Mouse (Mus musculus) intestine, embryonic 15.5 days (tissue): ENCODE measurements around the gene Wdpcp. TPM values are rescaled to one million over a fixed set of nuclear protein-coding genes. Genes with fewer than 3 reads are reported as not detected.
A peak's percentile ranks its signal among the peaks of the same experiment; 100 is the strongest.

Experiments used
- ATAC-seq: fragments of 200-750 bp; cut with Nextera tagmentation; 2 replicates; pipeline ENCODE4 v1.8.0; 2017; ENCODE audit warnings: moderate TSS enrichment, moderate library complexity
- H3K27ac ChIP-seq: fragments of 300-500 bp; sonication (generic); 2 replicates; pipeline ENCODE4 v1.5.1; 2015; ENCODE audit warnings: mild to moderate bottlenecking, inconsistent platforms
- H3K27me3 ChIP-seq: fragments of 300-500 bp; sonication (generic); replicated peaks from 2 replicates; pipeline ENCODE4 v1.6.1; 2015; ENCODE audit warnings: inconsistent platforms
- H3K36me3 ChIP-seq: fragments of 300-500 bp; sonication (generic); 2 replicates; pipeline ENCODE4 v1.6.1; 2015; ENCODE audit warnings: inconsistent platforms
- H3K4me1 ChIP-seq: fragments of 300-500 bp; sonication (generic); replicated peaks from 2 replicates; pipeline ENCODE4 v1.6.1; 2015; ENCODE audit warnings: inconsistent platforms
- H3K4me2 ChIP-seq: fragments of 300-500 bp; sonication (generic); replicated peaks from 2 replicates; pipeline ENCODE4 v1.6.1; 2015; ENCODE audit warnings: mild to moderate bottlenecking, inconsistent platforms
- H3K4me3 ChIP-seq: fragments of 300-500 bp; sonication (generic); replicated peaks from 2 replicates; pipeline ENCODE4 v1.5.1; 2015; ENCODE audit warnings: inconsistent platforms
- H3K9ac ChIP-seq: fragments of 300-500 bp; sonication (generic); 2 replicates; pipeline ENCODE4 v1.6.1; 2015; ENCODE audit warnings: inconsistent platforms
- H3K9me3 ChIP-seq: fragments of 300-500 bp; sonication (generic); 2 replicates; pipeline ENCODE4 v1.6.1; 2016; ENCODE audit warnings: inconsistent platforms
- WGBS: fragments of 180-500 bp; shearing (Covaris S2); methylation state at CpG from one replicate; pipeline ENCODE4 v1.1.7; 2015; 5-methylcytosine and 5-hydroxymethylcytosine counted together
- polyA plus RNA-seq: library from polyadenylated mRNA; unstranded; fragments of >200 nt; fragmentation: Nextera tagmentation; extraction: Ambion mirVana; gene quantifications from 2 replicates; pipeline ENCODE4 v1.2.1, GENCODE M21; 2015

Wdpcp gene
- polyA plus RNA-seq, 1 experiment from 2014 or later: 6.1 TPM

DNA sequence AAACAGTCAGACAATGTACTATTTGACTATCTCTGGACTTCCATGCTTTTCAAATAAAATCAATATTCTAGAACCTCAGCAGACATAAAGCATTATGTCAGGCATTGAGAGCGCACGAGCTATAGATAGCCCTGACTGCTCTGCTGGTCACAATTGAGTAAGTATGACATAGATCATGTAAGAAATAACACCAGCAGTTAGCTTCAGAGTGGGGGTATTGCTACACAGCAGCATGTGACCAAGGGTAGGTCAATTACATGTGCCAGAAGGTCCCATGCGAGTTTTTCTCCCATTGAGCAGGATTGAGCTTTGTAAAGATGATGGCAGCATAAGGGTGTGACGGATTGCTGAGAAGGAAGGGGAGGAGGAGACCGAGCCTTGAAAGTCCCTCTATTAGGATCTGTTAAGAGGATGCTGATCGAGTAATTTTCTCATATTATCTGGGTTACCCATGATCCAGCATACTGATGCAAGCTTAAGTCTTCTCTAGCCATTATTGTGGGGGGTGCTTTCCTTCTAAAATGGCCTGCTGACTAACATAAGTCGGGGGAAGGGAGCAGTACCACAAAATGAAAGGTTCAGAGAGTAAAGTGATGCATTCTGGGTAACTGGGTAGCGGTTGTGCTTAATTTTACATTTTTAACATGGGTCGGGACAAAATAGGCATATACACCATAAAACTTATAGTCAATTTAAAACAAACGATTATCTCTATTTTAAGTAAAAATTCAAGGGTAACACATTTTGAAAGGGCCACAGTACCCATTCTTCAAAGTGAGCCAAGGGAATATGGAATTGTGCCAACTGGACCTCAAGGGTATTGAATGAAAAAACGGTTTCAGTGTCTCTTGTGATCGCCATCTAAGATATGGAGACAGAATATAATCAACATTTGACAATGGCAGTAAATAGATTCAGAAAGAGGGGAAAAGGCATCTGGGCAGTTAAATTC, 21.5 kb upstream of the Wdpcp start:
- peak; percentile 67 for ATAC-seq
- H3K36me3 ChIP-seq: no peaks in the 10 kb centered on the region
- no peak overlapping the region for H3K4me3 ChIP-seq
- H3K4me2 ChIP-seq: no peak overlapping the region
- no peaks in the 10 kb centered on the region for H3K27me3 ChIP-seq
- H3K9ac ChIP-seq: no peak overlapping the region
- H3K9me3 ChIP-seq: no peaks in the 10 kb centered on the region
- H3K27ac ChIP-seq: no peak overlapping the region
- H3K4me1 ChIP-seq: 0 out of 2 replicates have a peak, but pooled peaks cover 3% of the 10 kb centered on the region
- 83% methylated on average over 12 of the region's 12 CpGs for WGBS

DNA sequence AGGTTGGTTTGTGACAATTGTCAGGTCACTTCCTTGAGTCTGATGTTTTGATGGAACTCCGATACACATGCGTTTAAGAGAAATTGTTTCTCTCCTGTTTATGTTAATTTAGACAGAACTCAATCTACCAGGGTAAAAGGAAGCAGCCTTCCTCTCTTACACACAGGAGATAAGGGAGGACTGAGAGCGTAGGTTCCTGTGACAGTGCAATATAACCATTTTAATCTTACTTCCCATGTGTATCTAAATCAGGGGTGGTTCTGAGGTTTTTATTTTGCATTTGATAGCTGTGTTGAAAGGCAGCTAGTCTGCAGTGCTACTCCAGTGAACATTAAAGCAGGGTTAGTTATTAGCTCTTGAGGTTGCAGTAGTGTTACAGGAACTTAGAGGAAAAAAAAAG, 20.0 kb upstream of the Wdpcp start:
- Histone ChIP-seq H3K9ac (no peak overlapping the region), H3K4me1 (0 out of 2 replicates have a peak, but pooled peaks cover 3% of the 10 kb centered on the region), H3K36me3 (no peaks in the 10 kb centered on the region), H3K4me2 (no peak overlapping the region), H3K27me3 (no peaks in the 10 kb centered on the region), H3K4me3 (no peak overlapping the region), H3K9me3 (no peaks in the 10 kb centered on the region), H3K27ac (no peak overlapping the region)
- 62% methylated on average over 3 of the region's 3 CpGs for WGBS
- peak; percentile 41; the same call in 1 of the 2 replicates for ATAC-seq

DNA sequence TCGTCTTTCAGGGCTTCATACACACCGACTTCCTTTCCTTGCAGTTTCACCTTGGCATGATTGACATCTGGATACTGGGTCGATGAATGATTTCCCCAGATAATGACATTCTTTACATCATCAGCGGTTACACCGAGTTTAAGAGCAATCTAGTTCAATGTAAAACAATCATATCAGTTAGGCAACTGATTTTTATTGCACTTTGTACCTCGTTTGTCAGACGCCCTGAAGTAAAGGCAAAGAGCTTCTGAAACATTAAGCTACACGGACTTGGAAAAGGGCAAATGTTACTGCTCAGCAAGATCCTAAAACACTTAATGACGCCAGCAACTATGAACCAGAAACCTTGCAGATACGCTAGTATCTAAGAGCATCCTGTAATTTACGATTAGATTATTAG, 12.3 kb upstream of the Wdpcp start:
- Histone ChIP-seq H3K36me3 (peaks cover 22% of the 10 kb centered on the region), H3K4me3 (no peak overlapping the region), H3K27ac (no peak overlapping the region), H3K9ac (no peak overlapping the region), H3K4me1 (no peaks in the 10 kb centered on the region), H3K27me3 (no peaks in the 10 kb centered on the region), H3K4me2 (no peak overlapping the region), H3K9me3 (no peaks in the 10 kb centered on the region)
- peak; percentile 70 for ATAC-seq
- WGBS: 60% methylated on average over 11 of the region's 11 CpGs

DNA sequence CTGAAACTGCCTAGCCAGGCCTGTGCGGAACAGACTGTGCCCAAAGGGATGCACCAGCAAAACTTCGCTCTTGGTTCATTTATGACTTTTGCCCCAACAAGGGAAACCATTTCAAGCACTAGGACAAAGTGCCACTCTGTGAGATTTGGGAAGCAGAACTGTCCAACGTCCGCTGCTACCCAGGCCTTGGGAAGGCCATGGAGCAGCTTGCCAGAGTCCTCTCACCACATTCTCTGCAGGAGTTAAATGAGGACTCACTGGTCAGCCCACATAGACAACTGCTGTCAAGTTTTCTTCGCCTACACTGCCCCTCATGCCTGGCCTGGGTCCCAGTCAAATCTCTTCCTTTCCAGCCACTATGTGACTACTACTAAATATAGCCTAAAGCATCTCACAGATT, 10.7 kb upstream of the Wdpcp start:
- no peak overlapping the region for H3K27ac ChIP-seq
- H3K9me3 ChIP-seq: no peaks in the 10 kb centered on the region
- WGBS: 86% methylated on average over 5 of the region's 5 CpGs
- no peak overlapping the region for H3K4me2 ChIP-seq
- H3K9ac ChIP-seq: no peak overlapping the region
- H3K36me3 ChIP-seq: peaks cover 22% of the 10 kb centered on the region
- H3K27me3 ChIP-seq: no peaks in the 10 kb centered on the region
- H3K4me3 ChIP-seq: no peak overlapping the region
- H3K4me1 ChIP-seq: no peaks in the 10 kb centered on the region
- no peak for ATAC-seq

DNA sequence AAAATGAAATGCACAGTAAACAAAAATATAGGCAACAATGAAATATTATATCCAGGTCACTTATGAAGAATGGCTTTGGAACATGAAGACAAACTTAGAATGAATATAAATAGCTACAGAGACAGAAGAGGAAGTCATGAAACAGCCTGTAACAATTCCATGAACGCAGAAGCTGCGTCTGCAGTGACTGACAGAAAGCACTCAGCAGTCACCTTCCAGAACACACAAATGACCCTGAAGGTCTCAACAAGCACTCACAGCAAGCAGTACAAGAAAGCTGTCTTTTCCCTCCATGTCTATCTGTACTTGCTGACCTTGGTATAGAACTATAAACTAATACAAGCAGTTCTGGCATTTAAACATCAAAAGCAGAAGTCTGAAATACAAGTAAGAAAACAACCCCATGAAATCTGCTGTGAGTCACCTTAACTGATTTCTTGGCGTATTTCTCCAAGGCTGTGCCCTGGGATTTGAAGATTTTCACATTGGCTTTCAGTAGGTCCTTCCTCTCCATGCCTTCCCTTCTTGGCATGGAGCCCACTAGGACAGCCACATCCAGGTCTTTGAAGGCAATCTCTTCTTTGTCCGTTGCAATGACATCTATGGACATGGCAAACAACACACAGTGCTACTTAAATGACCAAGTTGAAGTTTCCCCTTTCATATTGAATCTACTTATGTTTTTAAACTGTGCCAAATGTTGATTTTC, 8.3 kb upstream of the Wdpcp start:
- Histone ChIP-seq H3K4me3 (no peak overlapping the region), H3K9me3 (no peaks in the 10 kb centered on the region), H3K27me3 (no peaks in the 10 kb centered on the region), H3K9ac (no peak overlapping the region), H3K4me1 (no peaks in the 10 kb centered on the region), H3K36me3 (peaks cover 9% of the 10 kb centered on the region), H3K27ac (no peak overlapping the region), H3K4me2 (no peak overlapping the region)
- ATAC-seq: no peak
- WGBS: 80% methylated on average over 4 of the region's 4 CpGs

DNA sequence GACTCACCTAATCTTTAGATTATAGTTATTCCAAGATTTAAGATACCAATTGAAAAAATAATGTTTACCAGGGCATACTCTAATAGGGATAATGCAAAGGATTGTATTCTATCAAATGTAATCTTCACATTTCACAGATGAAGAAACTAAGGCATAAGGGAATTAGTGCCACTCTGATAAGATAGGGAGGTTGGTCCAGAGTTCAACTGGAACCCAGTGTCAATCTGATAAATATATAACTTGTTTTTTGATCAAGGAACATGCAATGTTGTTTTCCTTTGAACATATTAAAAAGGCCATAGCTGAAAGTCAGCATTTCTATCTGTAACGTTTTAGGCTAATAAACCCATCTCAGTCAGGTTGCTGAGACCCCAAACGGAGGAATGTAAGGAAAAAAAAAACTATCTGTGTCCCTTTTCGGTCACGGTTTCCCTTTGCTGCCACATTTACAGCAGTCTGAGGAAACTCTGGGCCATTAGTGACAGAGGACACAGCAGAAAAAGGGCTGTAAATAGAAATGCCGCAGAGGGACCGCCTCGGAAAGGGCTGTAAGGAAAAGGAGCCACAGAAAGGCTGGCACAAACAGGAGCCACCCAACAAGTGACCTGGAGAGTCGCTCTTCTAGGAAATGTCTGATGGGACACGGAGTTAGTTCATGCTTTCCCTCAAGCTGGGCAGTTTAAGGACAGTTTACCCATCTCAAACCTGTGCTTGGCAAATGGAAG, 7.2 kb upstream of the Wdpcp start:
- Histone ChIP-seq H3K27ac (0 out of 2 replicates have a peak overlapping the region, but pooled peaks have one; percentile 32), H3K4me3 (no peak overlapping the region), H3K4me1 (peaks cover 6% of the 10 kb centered on the region), H3K9me3 (no peaks in the 10 kb centered on the region), H3K27me3 (no peaks in the 10 kb centered on the region), H3K36me3 (peaks cover 6% of the 10 kb centered on the region; the same call in 1 of the 2 replicates), H3K9ac (no peak overlapping the region), H3K4me2 (no peak overlapping the region)
- 0 out of 2 replicates have a peak, but pooled peaks have one; percentile 12 for ATAC-seq
- 78% methylated on average over 9 of the region's 9 CpGs for WGBS

DNA sequence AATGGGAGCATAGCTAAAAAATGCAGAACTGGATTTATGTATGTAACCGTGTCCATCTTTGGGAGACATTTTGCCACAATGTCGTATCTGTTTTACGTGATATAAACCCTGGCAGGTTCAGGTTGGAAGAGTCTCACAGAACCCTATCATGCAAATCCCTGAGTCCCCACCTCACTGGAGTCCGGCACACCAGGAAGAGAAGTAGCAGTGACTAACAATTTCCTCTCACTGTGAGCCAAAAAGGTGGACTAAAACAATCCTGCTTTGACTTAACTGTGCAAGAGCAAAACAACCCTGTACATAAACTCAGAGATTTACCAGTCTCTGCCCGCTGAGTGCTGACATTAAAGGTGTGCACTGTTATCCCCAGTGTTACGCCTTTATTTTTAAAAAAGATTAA, 5.1 kb upstream of the Wdpcp start:
- no peak overlapping the region for H3K4me3 ChIP-seq
- WGBS: 88% methylated on average over 6 of the region's 6 CpGs
- no peak overlapping the region for H3K4me2 ChIP-seq
- ATAC-seq: no peak
- peaks cover 11% of the 10 kb centered on the region for H3K4me1 ChIP-seq
- H3K27ac ChIP-seq: no peak overlapping the region
- peaks cover 6% of the 10 kb centered on the region; the same call in 1 of the 2 replicates for H3K36me3 ChIP-seq
- H3K27me3 ChIP-seq: no peaks in the 10 kb centered on the region
- H3K9ac ChIP-seq: no peak overlapping the region
- no peaks in the 10 kb centered on the region for H3K9me3 ChIP-seq

DNA sequence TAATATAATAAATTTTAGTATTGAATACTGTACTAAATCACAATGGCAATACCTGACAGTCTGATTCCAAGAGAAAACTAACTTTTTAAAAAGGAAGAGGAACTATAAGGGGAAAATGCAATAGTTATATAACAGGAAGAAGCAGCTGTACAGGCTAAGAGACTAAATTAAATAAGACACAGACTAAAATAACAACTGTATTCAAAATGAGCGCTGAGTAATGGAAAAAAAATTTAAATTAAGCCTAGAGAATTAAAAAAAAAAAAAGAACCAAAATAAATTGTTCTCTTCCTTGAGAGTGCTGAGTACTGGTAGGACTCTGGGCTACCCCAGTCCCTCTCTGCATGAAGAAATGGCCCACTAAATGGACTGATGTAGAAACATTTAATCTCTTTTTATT, 4.3 kb upstream of the Wdpcp start:
- Histone ChIP-seq H3K4me2 (no peak overlapping the region), H3K36me3 (peaks cover 5% of the 10 kb centered on the region; the same call in 1 of the 2 replicates), H3K4me3 (no peak overlapping the region), H3K27ac (no peak overlapping the region), H3K4me1 (peaks cover 11% of the 10 kb centered on the region), H3K9me3 (no peaks in the 10 kb centered on the region), H3K9ac (no peak overlapping the region), H3K27me3 (no peaks in the 10 kb centered on the region)
- ATAC-seq: no peak
- WGBS: 79% methylated on average over 1 of the region's 1 CpGs

DNA sequence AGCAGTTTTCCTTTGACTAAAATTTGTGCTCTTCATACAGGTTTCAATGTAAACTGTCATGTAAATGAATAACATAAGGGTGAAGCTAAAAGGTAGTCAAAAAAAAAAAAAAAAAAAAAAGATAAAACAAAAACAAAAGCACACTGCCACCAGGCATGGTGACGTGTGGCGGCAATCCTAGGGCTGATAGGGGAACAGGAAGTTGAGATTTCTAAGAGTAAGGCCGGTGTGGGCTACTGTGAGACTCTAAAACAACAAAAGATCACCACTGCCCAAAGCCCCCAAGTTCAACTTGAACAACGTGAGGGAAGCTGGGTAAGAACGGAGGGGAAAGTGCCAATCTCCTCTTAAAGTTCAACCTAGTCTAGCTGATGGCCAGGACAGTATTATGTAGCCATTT, 3.0 kb upstream of the Wdpcp start:
- Histone ChIP-seq H3K4me1 (peaks cover 11% of the 10 kb centered on the region), H3K27me3 (no peaks in the 10 kb centered on the region), H3K27ac (no peak overlapping the region), H3K9ac (no peak overlapping the region), H3K9me3 (no peaks in the 10 kb centered on the region), H3K4me3 (no peak overlapping the region), H3K4me2 (no peak overlapping the region; the same call in 1 of the 2 replicates), H3K36me3 (peaks cover under 1% of the 10 kb centered on the region; the same call in 1 of the 2 replicates)
- WGBS: 62% methylated on average over 5 of the region's 5 CpGs
- no peak for ATAC-seq

DNA sequence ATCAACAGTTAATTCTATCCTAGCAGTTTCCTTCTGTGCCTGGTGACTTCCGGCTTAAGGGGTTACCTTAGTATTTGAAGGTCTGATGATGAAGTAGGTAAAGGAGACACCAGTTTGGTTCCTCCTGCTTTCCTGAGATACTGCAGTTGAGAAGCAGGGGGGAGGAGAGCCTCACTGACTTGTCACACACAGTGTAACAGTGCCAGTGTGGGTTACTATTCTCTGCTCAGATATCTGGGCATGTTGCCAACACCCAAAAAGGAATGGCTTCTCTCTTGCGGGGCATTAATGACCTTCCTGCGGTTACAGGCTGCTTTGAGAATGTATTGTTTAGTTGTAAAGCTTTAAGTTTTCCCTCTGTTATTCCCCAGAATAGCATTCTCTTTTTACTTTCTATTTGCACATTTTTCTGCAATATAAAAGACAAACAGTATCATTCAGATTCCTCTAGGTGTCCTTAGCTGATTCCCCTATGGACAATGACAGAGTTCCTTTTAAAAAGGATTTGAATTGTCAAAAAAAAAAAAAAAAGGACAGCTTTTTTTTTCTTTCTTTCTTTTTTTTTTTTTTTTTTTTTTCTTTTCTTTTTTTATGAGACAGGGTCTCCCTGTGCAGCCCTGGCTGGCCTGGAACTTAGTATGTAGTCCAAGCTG, 2.5 kb upstream of the Wdpcp start:
- 28% methylated on average over 3 of the region's 3 CpGs for WGBS
- no peaks in the 10 kb centered on the region for H3K9me3 ChIP-seq
- no peak overlapping the region for H3K9ac ChIP-seq
- H3K4me3 ChIP-seq: no peak overlapping the region
- peak overlapping the region; percentile 24 for H3K4me2 ChIP-seq
- no peak overlapping the region; the same call in 1 of the 2 replicates for H3K27ac ChIP-seq
- no peaks in the 10 kb centered on the region for H3K36me3 ChIP-seq
- no peaks in the 10 kb centered on the region for H3K27me3 ChIP-seq
- H3K4me1 ChIP-seq: peaks cover 11% of the 10 kb centered on the region
- no peak for ATAC-seq

DNA sequence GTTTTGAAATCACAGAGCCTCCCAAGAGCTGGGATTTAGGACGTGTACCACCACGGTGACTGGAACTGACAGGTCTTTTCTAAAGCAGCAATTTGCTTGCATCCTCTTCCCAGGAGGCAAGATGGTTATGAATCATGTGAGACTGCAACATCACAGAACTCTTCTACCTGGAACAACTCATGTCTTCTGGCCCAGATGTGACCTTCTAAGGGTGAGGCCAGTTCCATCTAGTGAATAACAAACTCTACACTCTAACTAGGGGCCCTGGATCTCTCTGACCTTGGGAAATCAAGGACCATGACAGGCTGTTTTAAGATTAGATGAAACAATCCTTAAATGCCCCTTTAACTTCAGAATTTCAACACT, 1.9 kb upstream of the Wdpcp start:
- Histone ChIP-seq H3K36me3 (no peaks in the 10 kb centered on the region), H3K4me2 (peak overlapping the region; percentile 24), H3K4me3 (0 out of 2 replicates have a peak overlapping the region, but pooled peaks have one; percentile 2), H3K27me3 (no peaks in the 10 kb centered on the region), H3K27ac (no peak overlapping the region; the same call in 1 of the 2 replicates), H3K9me3 (no peaks in the 10 kb centered on the region), H3K4me1 (peaks cover 11% of the 10 kb centered on the region), H3K9ac (no peak overlapping the region)
- no peak for ATAC-seq
- WGBS: 89% methylated on average over 2 of the region's 2 CpGs
